Mouse (Mus musculus) T-helper 17 cell (primary cell): ENCODE results near the gene Coro2b.

Experiments used
- in situ Hi-C, 2 experiments: fragments of 300-600 bp; cut with MboI, MseI; formaldehyde crosslinking; loops; 1 replicate in 1 of 2; 2 replicates in 1 of 2; pipeline ENCODE4 v1.15.1; 2025; ENCODE audit warnings: high pct_unique_total_duplicates in 2 of 2

Gene Coro2b

GRCm38 (mm10) chr9:62540736-62541135, 3.9 kb upstream of the Coro2b start:
- in situ Hi-C loops: no loop called here

GRCm38 (mm10) chr9:62540166-62540565, 3.3 kb upstream of the Coro2b start:
- in situ Hi-C loops: no loop called here

- in situ Hi-C loops: no loop called here
These were observed 2.4 kb upstream of the Coro2b start for GRCm38 (mm10) chr9:62539251-62539711.

- in situ Hi-C loops: no loop called here
These were observed 1.1 kb upstream of the Coro2b start for GRCm38 (mm10) chr9:62537941-62538340.

- in situ Hi-C loops: no loop called here
These were observed 657 bp downstream of the Coro2b start for GRCm38 (mm10) chr9:62536119-62536654.

- in situ Hi-C loops: no loop called here
These were observed 1.3 kb downstream of the Coro2b start for GRCm38 (mm10) chr9:62535566-62535965.

GRCm38 (mm10) chr9:62534691-62535090, 2.2 kb downstream of the Coro2b start:
- in situ Hi-C loops: no loop called here

GRCm38 (mm10) chr9:62534158-62534557, 2.7 kb downstream of the Coro2b start:
- in situ Hi-C loops: no loop called here

GRCm38 (mm10) chr9:62532876-62533275, 4.0 kb downstream of the Coro2b start:
- in situ Hi-C loops: no loop called here

- in situ Hi-C loops: no loop called here
These were observed 5.2 kb downstream of the Coro2b start for GRCm38 (mm10) chr9:62531459-62532275.

- in situ Hi-C loops: no loop called here
These were observed 8.3 kb downstream of the Coro2b start for GRCm38 (mm10) chr9:62528527-62528926.

- in situ Hi-C loops: no loop called here
These were observed 10.0 kb downstream of the Coro2b start for GRCm38 (mm10) chr9:62526858-62527257.

- in situ Hi-C loops: no loop called here
These were observed 10.4 kb downstream of the Coro2b start for GRCm38 (mm10) chr9:62526451-62526850.

- in situ Hi-C loops: no loop called here
These were observed 12.0 kb downstream of the Coro2b start for GRCm38 (mm10) chr9:62524761-62525308.

GRCm38 (mm10) chr9:62522791-62523471, 13.9 kb downstream of the Coro2b start:
- in situ Hi-C loops: no loop called here

GRCm38 (mm10) chr9:62522211-62522610, 14.6 kb downstream of the Coro2b start:
- in situ Hi-C loops: no loop called here

GRCm38 (mm10) chr9:62521541-62521940, 15.3 kb downstream of the Coro2b start:
- in situ Hi-C loops: no loop called here

- in situ Hi-C loops: no loop called here
These were observed 15.9 kb downstream of the Coro2b start for GRCm38 (mm10) chr9:62520933-62521332.

GRCm38 (mm10) chr9:62519787-62520503, 16.9 kb downstream of the Coro2b start:
- in situ Hi-C loops: no loop called here

- in situ Hi-C loops: no loop called here
These were observed 17.5 kb downstream of the Coro2b start for GRCm38 (mm10) chr9:62519334-62519733.

GRCm38 (mm10) chr9:62518572-62518971, 18.3 kb downstream of the Coro2b start:
- in situ Hi-C loops: no loop called here
